Mouse (Mus musculus) embryonic facial prominence, embryonic 11.5 days (tissue): Measurements from ENCODE around the gene Tac4. TPM values are rescaled to one million over a fixed set of nuclear protein-coding genes. Genes with fewer than 3 reads are reported as not detected.

Experiments
- ATAC-seq: fragments of 200-750 bp; cut with Nextera tagmentation; replicated peaks from 2 replicates; pipeline ENCODE4 v1.8.0; 2017; ENCODE audit warnings: low read depth; ENCODE audit not compliant: insufficient number of reproducible peaks, low FRiP score, low TSS enrichment
- DNase-seq: peaks from one replicate; pipeline ENCODE4 v3.0.0-alpha.2; 2015; ENCODE audit warnings: low spot score
- H3K27ac ChIP-seq: fragments of 300-500 bp; sonication (generic); replicated peaks from 2 replicates; pipeline ENCODE4 v1.5.1; 2014; ENCODE audit warnings: mild to moderate bottlenecking, low read depth, low read length, control low read depth
- H3K27me3 ChIP-seq: fragments of 300-500 bp; sonication (generic); 2 replicates; pipeline ENCODE4 v1.6.1; 2014; ENCODE audit warnings: mild to moderate bottlenecking, low read length, moderate library complexity, mixed read lengths; ENCODE audit not compliant: control insufficient read depth, insufficient read depth
- H3K36me3 ChIP-seq: fragments of 300-500 bp; sonication (generic); replicated peaks from 2 replicates; pipeline ENCODE4 v1.6.1; 2014; ENCODE audit warnings: low read depth, mild to moderate bottlenecking, low read length, moderate library complexity, mixed read lengths; ENCODE audit not compliant: control insufficient read depth, insufficient read depth
- H3K4me1 ChIP-seq: fragments of 300-500 bp; sonication (generic); 2 replicates; pipeline ENCODE4 v1.6.1; 2014; ENCODE audit warnings: low read length, mixed read lengths; ENCODE audit not compliant: control insufficient read depth, insufficient read depth
- H3K4me2 ChIP-seq: fragments of 300-500 bp; sonication (generic); 2 replicates; pipeline ENCODE4 v1.6.1; 2014; ENCODE audit warnings: low read depth, mild to moderate bottlenecking, control low read depth, low read length, moderate library complexity
- H3K4me3 ChIP-seq: fragments of 300-500 bp; sonication (generic); 2 replicates; pipeline ENCODE4 v1.5.1; 2014; ENCODE audit warnings: low read depth, low read length, control low read depth
- H3K9ac ChIP-seq: fragments of 300-500 bp; sonication (generic); replicated peaks from 2 replicates; pipeline ENCODE4 v1.6.1; 2014; ENCODE audit warnings: mild to moderate bottlenecking, control low read depth, low read length
- H3K9me3 ChIP-seq: fragments of 300-500 bp; sonication (generic); replicated peaks from 2 replicates; pipeline ENCODE4 v1.6.1; 2016; ENCODE audit warnings: mild to moderate bottlenecking, low read length, inconsistent platforms, mixed read lengths; ENCODE audit not compliant: control insufficient read depth
- WGBS: fragments of 180-500 bp; shearing (Covaris S2); extraction: QIAGEN DNeasy Blood & Tissue Kit; methylation state at CpG from one replicate; pipeline ENCODE4 v1.1.7; 2014; 5-methylcytosine and 5-hydroxymethylcytosine counted together
- polyA plus RNA-seq: library from polyadenylated mRNA; unstranded; fragments of >200 nt; fragmentation: Nextera tagmentation; extraction: Ambion mirVana; gene quantifications from 2 replicates; pipeline ENCODE4 v1.2.1, GENCODE M21; 2014

Tac4 gene
- polyA plus RNA-seq, 1 experiment from 2014 or later: not detected

DNA sequence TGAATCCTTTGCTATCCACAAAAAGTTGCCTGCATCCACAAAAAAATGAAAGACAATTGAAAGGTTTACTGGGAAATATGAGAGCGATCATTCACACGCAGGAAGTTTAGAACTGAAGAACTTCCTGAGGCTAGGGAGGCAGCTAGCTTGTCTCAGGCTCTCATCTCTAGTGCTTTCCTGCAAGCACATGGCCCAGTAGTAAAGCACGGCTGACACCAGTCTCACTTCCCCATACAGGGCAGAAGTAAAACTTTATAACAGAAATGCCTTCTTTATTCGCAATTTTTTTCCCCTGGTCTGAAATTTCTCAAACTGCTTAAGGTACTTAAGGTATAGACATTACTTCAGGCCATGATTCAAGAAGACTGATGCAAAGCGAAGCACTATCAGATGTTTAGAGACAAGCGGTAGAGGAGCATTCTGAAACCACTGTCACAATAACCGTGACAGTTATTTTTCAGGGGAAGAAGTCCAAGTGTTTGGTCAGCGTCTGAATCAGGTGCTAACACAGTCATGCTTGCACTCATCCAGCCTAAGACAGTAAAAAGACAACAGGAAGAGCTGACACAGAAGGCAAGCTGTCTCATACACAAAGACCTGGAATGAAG lies 31.8 kb downstream of the Tac4 start:
- WGBS: 94% methylated on average over 8 of the region's 8 CpGs
- ATAC-seq: no peak
- H3K36me3 ChIP-seq: peaks cover 10% of the 10 kb centered on the region; the same call in 1 of the 2 replicates

DNA sequence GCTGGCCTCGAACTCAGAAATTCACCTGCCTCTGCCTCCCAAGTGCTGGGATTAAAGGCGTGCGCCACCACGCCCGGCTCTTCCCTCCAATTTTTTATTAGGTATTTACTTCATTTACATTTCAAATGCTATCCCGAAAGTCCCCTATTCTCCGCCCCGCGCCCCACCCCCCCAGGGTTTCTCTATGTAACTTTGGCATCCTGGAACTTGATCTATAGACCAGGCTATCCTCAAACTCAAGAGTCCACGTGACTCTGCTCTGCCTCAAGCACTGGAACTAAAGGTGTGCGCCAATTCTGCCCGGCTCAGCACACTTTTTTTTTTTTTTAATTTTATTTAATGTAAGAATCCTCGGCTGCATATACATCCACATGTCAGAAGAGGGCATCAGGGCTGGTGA lies 34.4 kb downstream of the Tac4 start:
- no peak overlapping the region for H3K4me2 ChIP-seq
- DNase-seq (no peak), ATAC-seq (no peak)
- no peaks in the 10 kb centered on the region for H3K9me3 ChIP-seq
- no peak overlapping the region for H3K27ac ChIP-seq
- no peaks in the 10 kb centered on the region for H3K4me1 ChIP-seq
- no peaks in the 10 kb centered on the region for H3K27me3 ChIP-seq
- H3K9ac ChIP-seq: no peak overlapping the region
- 96% methylated on average over 13 of the region's 13 CpGs for WGBS
- H3K4me3 ChIP-seq: no peak overlapping the region
- H3K36me3 ChIP-seq: peaks cover 17% of the 10 kb centered on the region

More for the DNA sequence above, 31.8 kb downstream of the Tac4 start:
- Histone ChIP-seq H3K4me2 (no peak overlapping the region), H3K9me3 (no peaks in the 10 kb centered on the region), H3K9ac (no peak overlapping the region), H3K4me3 (no peak overlapping the region), H3K4me1 (no peaks in the 10 kb centered on the region), H3K27me3 (no peaks in the 10 kb centered on the region), H3K27ac (no peak overlapping the region)
- no peak for DNase-seq

DNA sequence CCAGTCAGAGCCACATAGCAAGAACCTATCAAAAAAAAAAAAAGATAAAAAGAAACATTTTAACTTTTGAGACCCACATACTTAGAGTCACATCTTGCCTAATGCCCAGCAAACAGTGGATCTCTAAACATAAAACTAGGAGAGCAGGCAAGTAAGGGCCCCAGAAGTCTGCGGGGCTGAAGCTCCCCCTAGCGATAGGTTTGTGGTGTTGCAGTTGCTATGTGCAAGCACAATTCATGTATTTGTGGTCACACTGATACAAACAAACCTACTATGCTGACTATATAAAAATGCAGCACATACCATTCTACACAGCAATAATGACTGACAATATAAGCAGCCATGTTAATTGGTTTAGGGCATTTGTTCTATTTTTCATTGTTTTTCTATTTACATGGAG lies 36.8 kb downstream of the Tac4 start:
- Histone ChIP-seq H3K9me3 (no peaks in the 10 kb centered on the region), H3K4me2 (no peak overlapping the region), H3K27ac (no peak overlapping the region), H3K36me3 (peaks cover 16% of the 10 kb centered on the region), H3K9ac (no peak overlapping the region), H3K4me1 (no peaks in the 10 kb centered on the region), H3K27me3 (no peaks in the 10 kb centered on the region), H3K4me3 (no peak overlapping the region)
- ATAC-seq (no peak), DNase-seq (peak; percentile 68)
- 32% methylated on average over 2 of the region's 2 CpGs for whole genome bisulfite sequencing

DNA sequence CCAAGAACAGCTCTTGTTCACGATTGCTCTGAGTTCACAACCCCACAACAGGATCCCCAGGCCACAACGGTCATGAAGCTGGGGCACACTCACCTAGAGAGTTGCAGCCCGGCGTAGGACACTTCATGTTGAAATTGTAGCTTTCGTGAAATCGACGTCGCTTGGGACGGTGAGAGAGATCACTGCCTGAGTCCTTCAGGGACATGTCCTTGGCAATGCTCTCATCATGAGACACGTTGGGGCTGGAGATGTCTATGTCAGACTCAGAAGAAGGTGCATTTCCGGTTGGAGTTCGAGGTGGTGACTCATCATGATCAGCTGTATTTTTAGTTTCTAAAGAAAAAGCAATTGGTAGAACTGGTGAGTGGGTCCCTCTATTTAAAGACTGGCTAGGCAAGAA lies 38.6 kb downstream of the Tac4 start:
- no peak overlapping the region for H3K4me3 ChIP-seq
- no peaks in the 10 kb centered on the region for H3K9me3 ChIP-seq
- no peaks in the 10 kb centered on the region for H3K4me1 ChIP-seq
- H3K4me2 ChIP-seq: no peak overlapping the region
- ATAC-seq (no peak), DNase-seq (no peak)
- H3K9ac ChIP-seq: no peak overlapping the region
- no peak overlapping the region for H3K27ac ChIP-seq
- peaks cover 14% of the 10 kb centered on the region for H3K36me3 ChIP-seq
- WGBS: 95% methylated on average over 12 of the region's 12 CpGs
- H3K27me3 ChIP-seq: no peaks in the 10 kb centered on the region

DNA sequence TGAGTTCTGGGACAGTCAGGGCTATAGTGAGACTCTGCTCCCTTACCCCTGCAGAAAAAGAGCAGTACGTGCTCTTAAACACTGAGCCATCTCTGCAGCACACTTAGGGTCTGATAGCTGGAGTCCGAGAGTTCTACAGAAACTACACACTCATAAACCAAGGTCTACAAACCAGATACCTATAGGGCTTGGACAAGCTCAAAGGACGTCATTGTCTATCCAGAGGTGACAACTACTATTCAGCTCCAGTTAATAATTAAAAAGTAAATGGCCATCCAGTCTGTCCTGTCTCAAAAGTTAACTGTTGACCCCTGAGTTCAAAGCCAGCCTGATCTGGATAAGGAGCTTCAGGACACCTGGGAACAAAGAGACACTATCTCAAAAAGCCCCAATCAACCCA lies 40.4 kb downstream of the Tac4 start:
- Histone ChIP-seq H3K9me3 (no peaks in the 10 kb centered on the region), H3K36me3 (peaks cover 14% of the 10 kb centered on the region), H3K27ac (no peak overlapping the region), H3K27me3 (no peaks in the 10 kb centered on the region), H3K4me3 (no peak overlapping the region), H3K9ac (no peak overlapping the region), H3K4me2 (no peak overlapping the region), H3K4me1 (no peaks in the 10 kb centered on the region)
- ATAC-seq (no peak), DNase-seq (no peak)
- 92% methylated on average over 3 of the region's 3 CpGs for WGBS

DNA sequence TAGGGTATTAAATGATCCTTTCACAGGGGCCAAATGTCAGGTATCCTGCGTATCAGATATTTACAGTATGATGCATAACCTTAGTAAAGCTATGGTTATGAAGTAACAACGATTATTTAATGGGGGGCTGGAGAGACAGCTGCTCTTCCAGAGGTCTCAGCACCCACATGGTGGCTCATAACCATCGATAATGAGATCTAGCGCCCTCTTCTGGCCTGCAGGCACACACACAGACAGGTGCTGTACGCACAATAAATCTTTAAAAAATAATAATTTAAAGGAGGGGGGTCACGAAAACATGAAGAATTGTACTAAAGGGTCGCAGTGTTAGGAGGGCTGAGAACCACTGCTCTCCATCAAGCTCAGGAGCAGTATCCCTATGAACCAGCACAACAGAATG lies 44.3 kb downstream of the Tac4 start:
- H3K9me3 ChIP-seq: no peaks in the 10 kb centered on the region

DNA sequence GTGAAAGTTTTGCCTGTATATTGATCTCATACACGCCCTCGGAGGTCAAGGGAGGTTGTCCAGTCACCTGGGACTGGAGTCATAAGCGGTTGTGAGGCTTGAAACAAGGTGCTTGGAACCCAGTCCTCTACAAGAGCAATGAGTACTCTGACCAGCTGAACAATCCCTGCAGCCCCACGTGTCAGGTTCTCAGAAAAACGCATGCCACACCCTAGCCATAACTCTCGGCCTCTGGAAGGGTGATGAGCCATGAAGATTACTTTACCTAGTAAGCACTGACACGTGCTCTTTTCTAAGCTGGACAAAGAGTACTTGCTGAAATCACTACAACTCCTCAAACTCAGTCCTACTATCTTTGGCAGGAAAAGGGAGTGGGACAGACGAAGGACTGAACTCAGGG lies 46.2 kb downstream of the Tac4 start:
- Histone ChIP-seq H3K4me2 (no peak overlapping the region), H3K9me3 (no peaks in the 10 kb centered on the region), H3K9ac (no peak overlapping the region), H3K4me3 (no peak overlapping the region), H3K27me3 (no peaks in the 10 kb centered on the region), H3K36me3 (peaks cover 3% of the 10 kb centered on the region), H3K4me1 (no peaks in the 10 kb centered on the region), H3K27ac (no peak overlapping the region)
- ATAC-seq (no peak), DNase-seq (no peak)
- WGBS: 87% methylated on average over 8 of the region's 8 CpGs

More for the DNA sequence above, 44.3 kb downstream of the Tac4 start:
- ATAC-seq: no peak
- Histone ChIP-seq H3K4me2 (no peak overlapping the region), H3K27me3 (no peaks in the 10 kb centered on the region), H3K27ac (no peak overlapping the region), H3K4me1 (no peaks in the 10 kb centered on the region), H3K36me3 (peaks cover 3% of the 10 kb centered on the region), H3K4me3 (no peak overlapping the region), H3K9ac (no peak overlapping the region)
- DNase-seq: no peak
- WGBS: 89% methylated on average over 7 of the region's 7 CpGs

DNA sequence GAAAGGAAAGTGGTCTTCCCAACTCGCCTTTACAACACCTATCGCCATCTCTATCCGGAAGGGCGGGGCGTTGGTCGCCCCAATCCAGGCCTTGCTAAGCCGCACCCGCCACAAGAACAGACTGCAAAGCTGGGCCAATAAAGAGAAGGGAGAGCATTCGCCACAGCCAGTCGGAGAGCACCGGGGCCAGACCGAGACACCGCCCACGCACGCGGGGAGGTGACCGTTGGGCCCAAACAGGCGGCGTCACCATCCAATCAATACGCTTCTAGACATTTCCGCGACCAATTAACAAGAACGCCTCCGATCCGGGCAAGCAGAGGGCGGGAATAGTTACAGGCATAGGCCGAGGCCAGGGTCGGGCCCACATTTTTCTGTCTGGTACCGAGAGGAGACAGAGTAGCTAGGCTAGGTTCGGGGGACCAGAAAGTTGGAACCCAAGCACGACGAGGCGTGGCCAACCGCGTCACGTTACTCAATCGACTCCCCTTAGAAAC lies 48.2 kb downstream of the Tac4 start:
- DNase-seq: peak; percentile 98
- WGBS: under 1% methylated on average over 37 of the region's 37 CpGs
- Histone ChIP-seq H3K9ac (peak overlapping the region; percentile 94), H3K27ac (peak overlapping the region; percentile 92), H3K27me3 (no peaks in the 10 kb centered on the region), H3K9me3 (no peaks in the 10 kb centered on the region), H3K4me3 (peak overlapping the region; percentile 96), H3K4me2 (peak overlapping the region; percentile 58), H3K4me1 (no peaks in the 10 kb centered on the region), H3K36me3 (no peaks in the 10 kb centered on the region; the same call in 1 of the 2 replicates)
- peak; percentile 95 for ATAC-seq
